Mouse (Mus musculus) embryonic fibroblast, embryonic 13.5 days (primary cell): ENCODE data around the gene Sgsm3.

ENCODE experiments used
- CTCF ChIP-seq: IDR thresholded peaks from 2 replicates; pipeline ENCODE4 v1.5.1; 2011; ENCODE audit warnings: mild to moderate bottlenecking, control low read depth, low read length, moderate library complexity, borderline replicate concordance; ENCODE audit not compliant: insufficient read depth
- POLR2A ChIP-seq: IDR thresholded peaks from 2 replicates; pipeline ENCODE4 v1.6.1; 2011; ENCODE audit warnings: low read depth, mild to moderate bottlenecking, control low read depth, low read length, moderate library complexity

- TF ChIP-seq CTCF (no peak), POLR2A (no peak)
These were observed 83.4 kb downstream of the Sgsm3 start for GRCm38 (mm10) chr15:81060975-81061374.
